Mouse (Mus musculus) cerebellum, postnatal 4 days (tissue): ENCODE results near the gene E130311K13Rik.

Experiments
- DNase-seq, 2 experiments: peaks; one replicate each; pipeline ENCODE4 v3.0.0; 2022; ENCODE audit warnings: low spot score in 2 of 2, mixed read lengths in 1 of 2

The E130311K13Rik gene

GRCm38 (mm10) chr3:63895786-63896185 is 33.5 kb downstream of the E130311K13Rik start:
- DNase-seq: no peak

GRCm38 (mm10) chr3:63893677-63894076 is 35.6 kb downstream of the E130311K13Rik start:
- DNase-seq: no peak

- DNase-seq: no peak
These were observed 37.1 kb downstream of the E130311K13Rik start for GRCm38 (mm10) chr3:63892154-63892553.

DNA sequence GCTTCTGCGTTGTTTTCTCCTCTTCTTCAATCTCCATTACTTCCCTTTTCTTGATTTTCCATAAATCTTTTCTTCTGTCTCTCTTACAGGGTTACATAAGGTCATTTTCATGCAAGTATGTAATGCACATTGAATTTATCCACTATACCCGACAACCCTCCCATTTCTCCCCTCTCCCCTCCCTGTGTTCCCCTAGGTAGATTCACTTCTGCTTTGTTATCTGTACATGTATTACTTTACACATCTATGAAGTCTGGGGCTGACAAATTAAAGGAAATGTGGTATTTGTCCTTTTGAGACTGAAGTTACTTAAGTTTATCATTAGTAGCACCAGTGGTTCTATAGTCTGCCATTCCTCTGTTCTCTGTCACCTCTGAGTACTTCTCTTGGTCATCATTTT is 48.2 kb downstream of the E130311K13Rik start:
- no peak for DNase-seq

- DNase-seq: no peak
These were observed 50.1 kb downstream of the E130311K13Rik start for GRCm38 (mm10) chr3:63878995-63879666.

- DNase-seq: no peak
These were observed 56.5 kb downstream of the E130311K13Rik start for GRCm38 (mm10) chr3:63872818-63873217.

DNA sequence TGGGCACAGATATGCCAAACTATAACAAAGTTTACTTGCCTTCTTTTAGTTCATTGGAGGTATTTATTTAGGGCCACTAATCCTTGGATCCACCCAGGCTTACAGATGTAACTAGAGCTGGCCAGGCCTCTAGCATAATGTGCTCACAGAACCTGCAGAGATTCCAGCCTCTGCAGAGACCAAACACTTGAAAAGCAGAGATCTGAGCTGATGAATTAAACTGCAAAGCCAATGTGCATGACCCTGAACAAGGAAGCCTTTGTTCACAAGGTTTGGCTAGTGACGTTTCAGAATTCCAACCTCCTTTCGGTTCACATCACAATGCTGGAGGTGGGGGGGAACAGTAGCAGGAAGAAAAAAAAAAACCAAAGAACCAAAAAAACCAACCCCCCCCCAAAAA is 58.0 kb downstream of the E130311K13Rik start:
- no peak for DNase-seq

DNA sequence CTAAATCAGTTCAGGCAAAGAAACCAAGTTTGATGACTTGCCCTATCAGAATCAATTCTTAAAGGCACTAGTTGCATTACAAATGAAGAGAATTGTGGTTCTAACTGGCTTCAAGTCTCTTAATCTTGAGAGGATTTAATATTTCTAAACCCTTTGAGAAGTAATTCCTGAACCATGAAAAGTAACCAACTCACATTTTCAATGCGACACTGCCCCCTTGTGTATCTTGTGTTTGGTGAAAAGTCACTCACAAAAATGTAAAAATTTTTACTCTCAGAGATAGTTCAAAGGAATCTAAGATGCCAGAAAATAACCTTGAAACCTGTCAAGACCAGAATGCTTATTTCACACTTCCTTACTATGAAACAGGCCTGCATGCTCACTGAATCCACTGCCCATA is 61.0 kb downstream of the E130311K13Rik start:
- peak in 1 of 2 experiments; percentile 52 for DNase-seq

DNA sequence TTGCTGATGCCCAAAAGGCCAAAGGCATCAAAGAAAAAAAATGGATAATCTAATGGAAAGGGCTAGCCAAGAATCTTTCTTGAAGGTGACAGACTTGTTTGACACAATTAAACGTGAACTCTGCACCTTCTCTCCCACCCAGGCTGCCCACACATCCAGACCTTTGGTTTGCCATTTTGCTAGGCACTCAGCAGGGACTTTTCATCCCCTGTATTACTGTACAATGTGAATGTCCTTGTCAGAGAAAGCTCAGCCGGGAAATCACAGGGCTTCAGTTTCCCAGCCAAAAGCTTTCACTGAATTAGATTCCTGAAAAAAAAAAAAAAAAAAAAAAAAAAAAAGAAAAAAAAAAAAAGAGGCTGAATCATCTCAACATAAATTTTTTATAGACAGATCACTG is 64.2 kb downstream of the E130311K13Rik start:
- no peak for DNase-seq
